9 mouse cellular contexts compared by ENCODE assay signal in the genomic region with DNA sequence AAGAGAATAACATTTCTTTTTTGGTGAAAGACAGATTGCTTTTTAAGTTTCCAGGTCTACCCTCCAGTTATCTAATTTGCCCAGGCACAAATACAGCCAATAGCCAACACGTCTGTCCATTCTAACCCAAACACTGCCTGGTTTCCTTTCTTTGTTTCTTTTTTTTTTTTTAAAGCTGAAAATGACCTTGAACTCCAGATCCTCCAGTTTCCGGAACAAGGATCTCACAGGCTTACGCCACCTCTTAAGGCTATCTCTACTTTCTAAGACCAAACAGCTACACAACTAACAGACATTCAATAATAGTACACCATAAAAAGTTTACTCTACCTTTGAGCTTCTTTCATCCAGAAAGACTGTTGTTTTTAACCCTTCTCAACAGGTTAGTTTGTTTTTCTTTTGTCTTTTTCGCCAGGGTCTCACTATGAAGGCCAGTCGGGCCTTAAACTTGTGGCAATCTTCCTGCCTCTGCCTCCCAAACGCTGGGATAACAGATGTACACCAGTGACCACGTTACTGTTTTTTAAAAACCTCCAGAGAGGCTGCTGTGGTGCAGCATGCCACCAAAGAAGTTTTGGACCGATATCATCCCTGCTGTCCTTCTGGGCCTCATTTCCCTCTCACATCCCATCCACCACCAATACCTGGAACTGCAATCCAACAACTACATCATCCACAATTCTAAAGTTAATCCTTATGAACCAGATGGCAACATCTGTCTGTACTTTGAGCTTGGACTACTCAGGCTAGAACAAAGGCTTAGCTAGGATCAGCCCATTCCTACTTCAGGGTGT. TPM values are rescaled to one million over a fixed set of nuclear protein-coding genes. Genes with fewer than 3 reads are reported as not detected.
DNase-seq lines count a peak whose midpoint lies in the region; ATAC-seq and TF ChIP-seq lines count a peak whose summit lies in the region.
"Had no signal": no experiment of that assay in that cellular context is flagged by ENCODE, and none has a peak within 500 bp of the region (broad histone marks: within the 10 kb centered on the region; RNA-seq: fewer than 3 reads in every experiment).

No protein-coding gene starts in this region.

- peaks cover 1% of the 10 kb centered on the region for H3K9me3 ChIP-seq in CH12.LX (replicated peaks; ENCODE audit: low read length)
- H3K9me3 ChIP-seq in heart, embryonic 15.5 days (replicated peaks) = no peaks in the 10 kb centered on the region
- no peaks in the 10 kb centered on the region for H3K9me3 ChIP-seq in liver, embryonic 16.5 days (replicated peaks; ENCODE audit: control insufficient read depth, low read length)

- intact Hi-C loops in heart, postnatal 36 days (cut with DNase I) = no loop called here

- dilution Hi-C loops in CH12.LX (cut with MboI; ENCODE audit: extremely low pct_ligation_motif_present, extremely low pct_unique_long_range_greater_than_20kb, low sequenced_read_pairs) = no loop called here

- no peak for TF ChIP-seq RAD21 in CH12.LX (IDR thresholded peaks at IDR 0.05; ENCODE audit: low read depth, low read length)

- ATAC-seq in heart, embryonic 15.5 days (replicated peaks; ENCODE audit: insufficient number of reproducible peaks, insufficient read depth, low FRiP score, low read depth) = no peak
- no peak for ATAC-seq in liver, embryonic 16.5 days (ENCODE audit: low read depth)

- no peak for TF ChIP-seq CTCF in CH12.LX (conservative IDR thresholded peaks at IDR 0.05 in 1 of 2, IDR thresholded peaks at IDR 0.05 in 1 of 2; ENCODE audit: low read depth in 2 of 2, low read length in 2 of 2)

- DNase-seq in heart, adult 11 months = peak; percentile 87
- DNase-seq in heart, postnatal 36 days = no peak
- no peak for DNase-seq in CH12.LX (ENCODE audit: extremely low read depth)
- no peak for DNase-seq in adrenal gland, adult 18-20 months (ENCODE audit: low spot score in 2 of 2)
- no peak for DNase-seq in cerebellum, postnatal 4 days (ENCODE audit: low spot score in 2 of 2)
- DNase-seq in gastrocnemius, adult 8-10 months (ENCODE audit: low spot score in 2 of 2) = no peak
- DNase-seq: right cerebral cortex, postnatal 14 days had no signal

- H3K27ac ChIP-seq in CH12.LX (ENCODE audit: insufficient read depth, low read depth) = no peak overlapping the region
- peak overlapping the region; percentile 96 for H3K27ac ChIP-seq in heart, embryonic 15.5 days
- H3K27ac ChIP-seq in liver, embryonic 16.5 days (ENCODE audit: low read length) = no peak overlapping the region

- peaks cover 2 to 13% of the 10 kb centered on the region in 2 experiments; a peak in 2 of 4 replicates for H3K4me1 ChIP-seq in CH12.LX (ENCODE audit: control insufficient read depth in 1 of 2, insufficient read depth in 2 of 2)
- H3K4me1 ChIP-seq in heart, embryonic 15.5 days (replicated peaks) = peaks cover 46% of the 10 kb centered on the region
- H3K4me1 ChIP-seq in liver, embryonic 16.5 days (ENCODE audit: control insufficient read depth, low read depth, low read length) = peaks cover 26% of the 10 kb centered on the region

- H3K9ac ChIP-seq in CH12.LX (ENCODE audit: insufficient read depth, low read depth) = peak overlapping the region; percentile 88
- H3K9ac ChIP-seq in heart, embryonic 15.5 days = peak overlapping the region; percentile 98; the same call in 1 of the 2 replicates
- no peak overlapping the region for H3K9ac ChIP-seq in liver, embryonic 16.5 days (ENCODE audit: low read depth, low read length)

- no peak for TF ChIP-seq EP300 in CH12.LX (IDR thresholded peaks at IDR 0.05; ENCODE audit: low read length)

- TF ChIP-seq POLR2A in CH12.LX (IDR thresholded peaks at IDR 0.05; ENCODE audit: low read depth, low read length) = no peak

- no peaks in the 10 kb centered on the region for H3K36me3 ChIP-seq in CH12.LX (replicated peaks in 1 of 2; ENCODE audit: control insufficient read depth in 1 of 2, insufficient read depth in 1 of 2, low read length in 1 of 2)
- H3K36me3 ChIP-seq in heart, embryonic 15.5 days = no peaks in the 10 kb centered on the region
- no peaks in the 10 kb centered on the region for H3K36me3 ChIP-seq in liver, embryonic 16.5 days (ENCODE audit: control insufficient read depth, insufficient read depth)

- in situ Hi-C loops in CH12.LX (cut with MboI; ENCODE audit: low pct_ligation_motif_present, low pct_unique_long_range_greater_than_20kb, low sequenced_read_pairs) = no loop called here

- H3K79me2 ChIP-seq in CH12.LX (replicated peaks; ENCODE audit: control insufficient read depth, extremely low read depth, insufficient read depth, poor library complexity, severe bottlenecking) = peaks cover 10% of the 10 kb centered on the region; the same call in 1 of the 2 replicates

- no peak overlapping the region for H3K4me2 ChIP-seq in CH12.LX (ENCODE audit: insufficient read depth, low read depth, poor library complexity, severe bottlenecking)
- H3K4me2 ChIP-seq in heart, embryonic 15.5 days = peak overlapping the region; percentile 86
- peak overlapping the region; percentile 83 for H3K4me2 ChIP-seq in liver, embryonic 16.5 days (ENCODE audit: low read depth, low read length)

- peaks cover 24% of the 10 kb centered on the region for H3K27me3 ChIP-seq in CH12.LX (replicated peaks)
- H3K27me3 ChIP-seq in heart, embryonic 15.5 days = no peaks in the 10 kb centered on the region
- no peaks in the 10 kb centered on the region for H3K27me3 ChIP-seq in liver, embryonic 16.5 days (ENCODE audit: control insufficient read depth, insufficient read depth, low read depth, low read length)

- no peak overlapping the region for H3K4me3 ChIP-seq in CH12.LX (replicated peaks in 1 of 3; ENCODE audit: low read depth in 2 of 3, low read length in 2 of 3, poor library complexity in 1 of 3)
- peak overlapping the region; percentile 87 for H3K4me3 ChIP-seq in heart, embryonic 15.5 days
- no peak overlapping the region for H3K4me3 ChIP-seq in liver, embryonic 16.5 days (ENCODE audit: low read depth, low read length)

- 54% methylated on average over 8 of the region's 8 CpGs for WGBS in heart, embryonic 15.5 days
- 54% methylated on average over 8 of the region's 8 CpGs for WGBS in liver, embryonic 16.5 days (ENCODE audit: insufficient replicate concordance)

TF ChIP-seq in CH12.LX, 34 proteins besides CTCF, POLR2A, EP300 and RAD21:
- TF ChIP-seq TCF12 (IDR thresholded peaks at IDR 0.05; ENCODE audit: low read depth, low read length) = no peak
- no peak for TF ChIP-seq GABPA (IDR thresholded peaks at IDR 0.05; ENCODE audit: insufficient replicate concordance, low read depth, low read length)
- no peak for TF ChIP-seq PAX5 (IDR thresholded peaks at IDR 0.05; ENCODE audit: low read length)
- no peak for TF ChIP-seq USF2 (conservative IDR thresholded peaks at IDR 0.05; ENCODE audit: low read depth, low read length)
- no peak for TF ChIP-seq BHLHE40 (IDR thresholded peaks at IDR 0.05; ENCODE audit: low read depth, low read length)
- no peak for TF ChIP-seq MAX (IDR thresholded peaks at IDR 0.05; ENCODE audit: low read length)
- TF ChIP-seq SIN3A (IDR thresholded peaks at IDR 0.05; ENCODE audit: low read length) = no peak
- no peak for TF ChIP-seq ZC3H11A (IDR thresholded peaks at IDR 0.05; ENCODE audit: low read depth, low read length)
- TF ChIP-seq CHD1 (IDR thresholded peaks at IDR 0.05; ENCODE audit: low read depth, low read length) = no peak
- no peak for TF ChIP-seq MEF2A (IDR thresholded peaks at IDR 0.05; ENCODE audit: borderline replicate concordance, low read depth, low read length)
- no peak for TF ChIP-seq POLR2AphosphoS2 (IDR thresholded peaks at IDR 0.05; ENCODE audit: low read depth, low read length)
- TF ChIP-seq ETS1 (conservative IDR thresholded peaks at IDR 0.05; ENCODE audit: low read depth, low read length) = no peak
- TF ChIP-seq KAT2A (IDR thresholded peaks at IDR 0.05; ENCODE audit: insufficient replicate concordance, low read length) = no peak
- TF ChIP-seq CHD2 (IDR thresholded peaks at IDR 0.05; ENCODE audit: low read length) = no peak
- TF ChIP-seq ZKSCAN1 (IDR thresholded peaks at IDR 0.05; ENCODE audit: borderline replicate concordance, low read depth, low read length) = no peak
- TF ChIP-seq TBP (conservative IDR thresholded peaks at IDR 0.05; ENCODE audit: low read depth, low read length) = no peak
- no peak for TF ChIP-seq SMC3 (IDR thresholded peaks at IDR 0.05; ENCODE audit: low read depth, low read length)
TF ChIP-seq in CH12.LX: peak in this region for 0.

RNA-seq across cellular contexts. Expression of gene Dennd5a, which starts 2.1 kb away (rescaled TPM):
- total RNA-seq in heart, postnatal 36 days (2021) = 100 to 1,000 TPM; 134 to 147 TPM
- total RNA-seq in CH12.LX (2012; rRNA removed) (14.8 and 20.7 TPM in 2 replicates), CH12.LX (2014; rRNA removed) (29.5 and 32.8 TPM in 2 replicates)
- polyA plus RNA-seq in CH12.LX (2012; ENCODE audit: insufficient read length, low read depth) = 15.8 and 24.6 TPM in 2 replicates
- 37.8 and 38.7 TPM in 2 replicates for polyA plus RNA-seq in heart, embryonic 15.5 days (2015; fragmentation: Nextera tagmentation; extraction: Ambion mirVana)
- polyA plus RNA-seq in liver, embryonic 16.5 days (2015; fragmentation: Nextera tagmentation; extraction: Ambion mirVana) = 5.9 and 7.0 TPM in 2 replicates
- 100 to 1,000 TPM; 158 to 167 TPM for total RNA-seq in adrenal gland, adult 18-20 months (2021)
- total RNA-seq in gastrocnemius, adult 8-10 months (2022) = 10 to 100 TPM; 41.5 to 49.6 (median 45.4) TPM

RNA-seq across cellular contexts. Expression of gene Tmem41b, which starts 28.5 kb away (rescaled TPM):
- 10 to 100 TPM; 54.5 to 55.3 TPM for total RNA-seq in heart, postnatal 36 days (2021)
- 51.1 and 67.6 TPM in 2 replicates for total RNA-seq in CH12.LX (2012; rRNA removed)
- total RNA-seq in CH12.LX (2014; rRNA removed) = 101 and 106 TPM in 2 replicates
- 56.3 and 59.1 TPM in 2 replicates for polyA plus RNA-seq in CH12.LX (2012; ENCODE audit: insufficient read length, low read depth)
- 44.1 and 44.6 TPM in 2 replicates for polyA plus RNA-seq in heart, embryonic 15.5 days (2015; fragmentation: Nextera tagmentation; extraction: Ambion mirVana)
- polyA plus RNA-seq in liver, embryonic 16.5 days (2015; fragmentation: Nextera tagmentation; extraction: Ambion mirVana) = 25.0 and 26.4 TPM in 2 replicates
- total RNA-seq in adrenal gland, adult 18-20 months (2021) = 10 to 100 TPM; 47.1 to 70.2 TPM
- total RNA-seq in gastrocnemius, adult 8-10 months (2022) = 10 to 100 TPM; 17.6 to 26.6 (median 22.4) TPM

RNA-seq across cellular contexts. Expression of gene Ipo7, which starts 59.9 kb away (rescaled TPM):
- 10 to 100 TPM; 95.6 to 96.4 TPM for total RNA-seq in heart, postnatal 36 days (2021)
- total RNA-seq in CH12.LX (2012; rRNA removed) (126 and 137 TPM in 2 replicates), CH12.LX (2014; rRNA removed) (181 and 198 TPM in 2 replicates)
- 183 and 189 TPM in 2 replicates for polyA plus RNA-seq in CH12.LX (2012; ENCODE audit: insufficient read length, low read depth)
- 34.3 and 35.3 TPM in 2 replicates for polyA plus RNA-seq in heart, embryonic 15.5 days (2015; fragmentation: Nextera tagmentation; extraction: Ambion mirVana)
- polyA plus RNA-seq in liver, embryonic 16.5 days (2015; fragmentation: Nextera tagmentation; extraction: Ambion mirVana) = 18.8 and 21.2 TPM in 2 replicates
- 10 to 100 TPM; 96.2 to 96.7 TPM for total RNA-seq in adrenal gland, adult 18-20 months (2021)
- 100 to 1,000 TPM in 1 of 4 experiments, 10 to 100 TPM in 3; 79.8 to 101 (median 90.9) TPM for total RNA-seq in gastrocnemius, adult 8-10 months (2022)
